Mouse (Mus musculus): ENCODE results near the gene Rabep1. TPM values are rescaled to one million over a fixed set of nuclear protein-coding genes. Genes with fewer than 3 reads are reported as not detected.

Gene Rabep1
- total RNA-seq, 2 experiments from 2014 or later = 36.6 to 39.7 TPM

DNA sequence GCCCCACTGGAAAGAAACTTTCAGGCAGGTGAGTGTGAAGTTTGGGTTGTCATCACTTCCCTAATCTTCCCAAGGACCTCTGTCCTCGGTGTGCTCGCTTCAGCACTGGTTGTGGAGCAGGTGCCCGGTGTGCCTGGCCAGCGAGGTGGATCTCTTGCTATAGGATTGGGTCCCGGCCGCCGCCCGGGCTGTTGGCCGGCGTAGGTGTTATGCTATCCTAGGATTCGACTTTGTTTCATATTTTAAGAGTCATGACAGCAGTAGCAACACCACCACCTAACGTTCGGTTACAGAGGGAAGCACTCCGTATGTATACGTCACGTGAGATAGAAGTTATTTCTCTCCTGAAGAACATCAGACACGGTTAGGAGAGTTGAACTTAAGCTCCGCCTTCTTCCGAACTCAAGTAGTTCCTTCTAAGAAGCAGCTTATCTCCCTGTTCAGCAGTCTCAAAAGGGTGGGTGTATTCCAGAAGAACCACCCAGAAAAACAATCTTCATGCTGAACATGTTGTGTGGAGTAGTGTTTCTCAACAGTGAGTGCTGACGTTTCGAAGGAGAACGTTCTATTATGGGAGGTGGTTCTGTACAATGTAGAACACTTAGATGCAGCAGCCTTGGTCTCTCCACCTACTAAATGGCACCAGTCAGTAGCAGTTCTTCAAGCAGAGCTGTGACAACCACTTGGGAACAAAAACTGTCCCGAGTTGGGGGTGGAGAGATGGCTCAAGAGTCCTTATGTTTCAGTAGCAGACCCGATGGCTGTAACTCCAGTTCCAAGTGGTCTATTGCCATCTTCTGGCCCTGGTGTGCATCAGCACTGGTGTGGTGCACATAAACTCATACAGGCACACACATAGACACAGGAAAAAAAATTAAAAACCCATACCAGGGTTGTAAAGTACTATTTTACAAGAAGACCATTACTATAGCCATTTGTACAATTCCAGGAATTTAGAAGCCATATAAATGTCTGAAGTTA is 126.3 kb downstream of the Rabep1 start:
- DNase-seq (ENCODE audit: low spot score) = no peak

DNA sequence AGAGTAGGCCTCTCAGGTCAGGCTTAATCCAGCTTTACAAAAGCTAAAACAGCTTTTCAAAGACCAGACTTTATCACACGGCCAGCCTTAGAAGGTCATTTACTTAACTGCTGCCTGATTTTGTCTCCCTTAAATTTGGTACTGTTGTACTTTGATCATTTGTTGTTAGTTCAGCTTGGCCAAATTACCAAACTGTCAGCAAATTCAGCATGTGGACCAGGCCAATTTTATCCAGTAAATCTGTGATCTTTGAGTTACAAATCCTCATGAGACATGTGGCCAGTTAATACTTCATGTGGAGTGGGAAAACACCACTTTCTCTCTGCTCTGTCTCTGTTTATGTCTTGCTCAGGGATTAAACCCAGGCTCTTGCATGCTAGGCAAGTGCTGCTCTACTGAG is 128.0 kb downstream of the Rabep1 start:
- DNase-seq (ENCODE audit: low spot score) = no peak

DNA sequence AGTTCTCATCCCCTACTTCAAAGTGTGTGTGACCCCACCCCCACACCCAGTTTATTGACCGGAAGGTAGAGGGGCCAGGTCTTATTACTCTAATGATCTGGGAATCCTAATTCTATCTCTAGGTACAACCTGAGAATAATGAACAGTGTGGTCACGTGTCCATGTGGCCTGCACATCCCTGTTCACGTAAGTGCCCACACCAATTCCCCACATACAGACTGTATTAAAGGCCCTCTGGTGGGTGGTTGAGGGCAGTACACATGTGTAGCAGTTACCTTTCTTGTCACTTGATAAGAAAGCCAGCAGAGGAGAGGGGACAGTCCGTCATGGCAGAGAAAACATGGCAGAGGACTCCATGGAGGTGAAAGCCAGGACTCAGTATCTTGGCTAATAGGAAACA is 129.4 kb downstream of the Rabep1 start:
- DNase-seq (ENCODE audit: low spot score) = no peak

DNA sequence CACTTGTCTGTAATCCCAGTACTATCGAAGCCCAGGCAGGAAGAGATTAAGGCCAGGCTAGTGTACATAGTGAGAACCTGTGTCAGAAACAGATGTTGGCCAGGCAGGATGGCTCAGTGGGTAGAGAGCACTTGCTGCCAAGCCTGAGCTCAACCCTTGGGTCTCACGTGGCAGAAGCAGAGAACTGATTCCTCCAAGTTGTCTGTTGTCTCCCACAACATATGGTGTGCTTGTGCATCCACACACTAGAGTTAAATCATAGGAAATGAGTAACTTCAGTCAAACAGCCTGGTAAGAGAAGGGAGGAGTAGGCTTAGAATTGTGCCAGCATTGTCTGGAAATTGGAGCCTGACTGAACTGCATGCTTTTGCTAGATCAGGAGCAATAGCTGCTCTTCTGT is 130.6 kb downstream of the Rabep1 start:
- no peak for DNase-seq (ENCODE audit: low spot score)

DNA sequence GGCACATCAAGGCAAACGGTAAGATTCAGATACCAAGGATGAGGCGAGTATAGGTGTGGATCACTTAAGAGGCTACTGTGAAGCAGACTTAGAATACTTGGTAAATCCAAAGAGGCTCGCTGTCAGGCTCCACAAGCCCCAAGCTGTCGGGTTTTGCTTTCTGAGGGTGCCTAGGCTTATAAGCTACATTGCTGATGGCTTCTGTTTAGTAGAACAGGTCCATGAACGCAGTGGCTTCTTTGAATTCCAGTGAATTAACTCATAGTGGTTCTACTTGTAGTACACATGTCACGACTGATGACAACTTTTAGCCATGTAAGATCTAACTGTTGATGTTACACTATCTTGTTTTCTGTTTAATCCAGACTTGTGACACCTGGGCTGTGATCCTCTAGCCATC is 132.7 kb downstream of the Rabep1 start:
- DNase-seq (ENCODE audit: low spot score) = no peak

GRCm38 (mm10) chr11:70980232-70980631 is 135.7 kb downstream of the Rabep1 start:
- no peak for DNase-seq (ENCODE audit: low spot score)

DNA sequence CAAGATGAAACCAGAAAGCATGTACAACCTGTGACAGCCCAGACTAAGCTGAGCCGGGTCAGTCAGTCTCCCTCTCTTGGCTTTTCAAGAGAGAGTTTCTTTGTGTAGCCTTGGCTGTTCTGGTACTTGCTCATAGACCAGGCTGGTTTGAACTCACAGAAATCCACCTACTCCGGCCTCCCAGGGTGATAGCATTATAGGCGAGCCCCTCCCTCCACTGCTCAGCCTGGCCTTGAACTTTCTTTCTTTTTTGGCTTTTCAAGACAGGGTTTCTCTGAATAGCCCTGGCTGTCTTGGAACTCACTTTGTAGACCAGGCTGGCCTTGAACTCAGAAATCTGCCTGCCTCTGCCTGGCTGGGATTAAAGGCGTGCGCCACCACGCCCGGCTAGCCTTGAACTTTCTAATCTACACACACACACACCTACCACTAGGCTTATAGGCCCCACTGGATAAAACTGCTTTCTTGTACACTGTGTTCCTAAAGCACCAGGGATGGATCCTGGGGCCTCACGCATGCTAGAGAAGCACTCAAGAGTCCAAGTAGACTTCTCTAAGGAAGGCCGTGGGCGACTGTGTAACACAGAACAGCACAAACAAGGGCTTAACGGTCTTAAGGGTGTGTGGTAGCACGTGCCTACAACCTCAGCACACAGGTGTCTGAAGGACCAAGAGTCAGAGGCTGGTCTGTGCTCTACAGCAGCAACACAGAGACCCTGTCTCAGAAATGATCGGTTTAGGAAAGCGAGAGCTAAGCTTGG is 136.4 kb downstream of the Rabep1 start:
- no peak for DNase-seq (ENCODE audit: low spot score)

GRCm38 (mm10) chr11:70982030-70982429 is 137.5 kb downstream of the Rabep1 start:
- DNase-seq (ENCODE audit: low spot score) = no peak

GRCm38 (mm10) chr11:70982557-70983228 is 138.1 kb downstream of the Rabep1 start, which contains the start of gene C1qbp:
C1qbp (minus strand) TSS chr11:70983026.
- peak; percentile 94 for DNase-seq (ENCODE audit: low spot score)

Other genes with a start within 250 kb of the Rabep1 start
- not detected for gene 4930544D05Rik, start 228.9 kb upstream of the Rabep1 start, total RNA-seq (2021)
- 10 to 100 TPM; 14.7 to 20.6 TPM for gene Chrne, start 225.6 kb upstream of the Rabep1 start, total RNA-seq (2021)
- under 1 TPM in 1 of 2 experiments, not detected in 1; 0.09 TPM for gene Gp1ba, start 205.7 kb upstream of the Rabep1 start, total RNA-seq (2021)
- 10 to 100 TPM; 35.3 to 37.2 TPM for gene Rnf167, start 197.5 kb upstream of the Rabep1 start, total RNA-seq (2021)
- 100 to 1,000 TPM; 292 to 304 TPM for gene Slc25a11, start 197.3 kb upstream of the Rabep1 start, total RNA-seq (2021)
- gene Pfn1, start 190.1 kb upstream of the Rabep1 start, total RNA-seq (2021) = 100 to 1,000 TPM; 217 to 233 TPM
- 1,000 to 10,000 TPM; 5,616 to 7,081 TPM for gene Eno3, start 187.6 kb upstream of the Rabep1 start, total RNA-seq (2021)
- 100 to 1,000 TPM in 1 of 2 experiments, 10 to 100 TPM in 1; 83.4 to 103 TPM for gene Spag7, start 175.4 kb upstream of the Rabep1 start, total RNA-seq (2021)
- 10 to 100 TPM; 40.6 TPM for gene Camta2, start 156.7 kb upstream of the Rabep1 start, total RNA-seq (2021)
- 1 to 10 TPM; 4.1 to 6.4 TPM for gene Inca1, start 144.6 kb upstream of the Rabep1 start, total RNA-seq (2021)
- gene Kif1c, start 144.2 kb upstream of the Rabep1 start, total RNA-seq (2021) = 100 to 1,000 TPM; 587 to 632 TPM
- gene Zfp3, start 80.6 kb upstream of the Rabep1 start, total RNA-seq (2021) = 10 to 100 TPM; 12.0 to 13.0 TPM
- not detected for gene Scimp, start 32.2 kb upstream of the Rabep1 start, total RNA-seq (2021)
- 10 to 100 TPM; 31.7 to 33.8 TPM for gene Nup88, start 125.2 kb downstream of the Rabep1 start, total RNA-seq (2021)
- 10 to 100 TPM; 13.6 TPM for gene Rpain, start 125.4 kb downstream of the Rabep1 start, total RNA-seq (2021)
- gene C1qbp, start 138.2 kb downstream of the Rabep1 start, total RNA-seq (2021) = 100 to 1,000 TPM; 120 TPM
- gene Dhx33, start 159.7 kb downstream of the Rabep1 start, total RNA-seq (2021) = 1 to 10 TPM; 6.1 to 7.6 TPM
- 1 to 10 TPM; 5.0 to 6.7 TPM for gene Mis12, start 174.8 kb downstream of the Rabep1 start, total RNA-seq (2021)
- 10 to 100 TPM; 14.2 TPM for gene Derl2, start 175.1 kb downstream of the Rabep1 start, total RNA-seq (2021)
- gene 6330403K07Rik, start 188.7 kb downstream of the Rabep1 start, total RNA-seq (2021) = under 1 TPM in 1 of 2 experiments, not detected in 1; 0.16 TPM

All from gastrocnemius, adult 18-20 months (tissue).